Mouse (Mus musculus): ENCODE results near the gene Trpm3.

The Trpm3 gene

DNA sequence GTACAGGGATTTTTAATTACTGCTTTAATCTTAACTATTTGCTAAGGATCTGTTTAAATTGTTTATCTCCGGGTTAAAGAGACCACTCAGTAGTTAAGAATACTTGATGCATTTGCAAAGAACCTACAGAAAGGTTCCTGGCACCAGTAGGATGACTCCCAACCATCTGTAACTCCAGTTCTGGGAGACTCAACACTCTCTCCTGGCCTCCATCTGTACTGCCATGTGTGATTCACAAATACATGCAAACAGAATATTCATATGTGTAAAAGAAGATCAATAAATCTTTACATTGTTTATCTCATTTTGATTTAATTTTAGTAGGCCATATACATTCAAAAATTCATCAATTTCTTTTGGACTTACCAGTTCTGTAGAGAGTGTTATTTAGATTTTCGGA, 731.0 kb downstream of the Trpm3 start:
- DNase-seq: no peak

- DNase-seq: no peak
Measured at GRCm38 (mm10) chr19:22872456-22872855, 733.6 kb downstream of the Trpm3 start.

DNA sequence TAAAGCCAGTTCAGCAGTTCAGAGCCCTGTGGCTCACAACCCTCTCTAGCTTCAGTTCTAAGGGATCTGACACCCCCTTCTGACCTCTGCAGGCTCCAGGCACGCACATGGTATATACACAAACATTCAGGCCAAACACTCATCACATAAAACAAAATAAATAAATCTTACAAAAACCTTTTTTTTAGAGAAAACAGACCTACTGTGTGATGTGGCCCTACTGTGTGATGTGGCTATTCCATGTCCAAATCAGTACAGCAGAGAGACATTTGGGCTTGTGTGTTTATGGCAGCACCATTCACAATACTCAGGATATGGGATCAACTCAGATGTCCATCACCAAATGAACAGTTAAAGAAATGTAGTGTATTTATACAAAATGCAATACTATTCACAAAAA, 741.4 kb downstream of the Trpm3 start:
- DNase-seq: no peak

DNA sequence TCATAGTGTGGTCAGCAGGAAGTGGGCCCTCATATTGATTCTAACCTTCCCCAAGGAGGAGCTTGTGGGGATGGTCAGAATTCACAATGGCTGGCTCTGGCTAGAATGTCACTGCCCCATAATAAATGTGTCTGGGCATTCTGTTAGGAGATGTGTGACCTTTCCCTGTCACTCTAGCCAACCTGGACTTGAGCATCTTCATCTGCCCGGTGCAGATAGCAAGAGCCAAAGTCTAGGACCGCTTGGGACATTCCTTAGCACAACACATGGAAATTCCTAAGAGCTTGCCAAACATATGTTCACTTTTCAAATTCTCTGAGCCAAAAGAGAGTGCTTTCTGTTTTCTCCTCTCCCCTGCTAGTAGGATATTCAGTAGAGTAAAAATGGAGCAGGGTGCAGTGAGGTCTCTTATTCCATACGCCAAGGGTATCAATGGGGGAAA, 743.8 kb downstream of the Trpm3 start:
- DNase-seq: peak; percentile 36 to 46

DNA sequence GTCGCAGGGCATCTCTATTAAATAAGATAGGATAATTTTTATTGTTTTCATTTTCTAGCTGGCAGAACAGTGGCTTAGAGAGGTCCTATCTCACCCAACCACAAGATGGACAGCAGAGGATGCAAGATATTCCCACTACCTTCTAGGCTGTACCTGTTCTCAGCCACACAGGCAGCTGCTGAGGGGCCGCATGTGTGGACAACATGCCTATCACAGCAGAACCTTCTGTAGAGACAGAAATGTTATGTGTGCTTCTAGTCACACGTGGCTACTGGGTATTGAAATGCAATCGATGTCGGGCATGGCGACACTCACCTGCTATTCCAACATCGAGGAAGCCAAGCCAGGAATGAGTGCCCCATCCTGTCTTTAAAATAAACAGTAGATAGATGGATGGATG, 744.3 kb downstream of the Trpm3 start:
- DNase-seq: peak in 1 of 2 experiments; percentile 30

- DNase-seq: peak; percentile 77 to 80
Measured at GRCm38 (mm10) chr19:22883744-22884317, 745.0 kb downstream of the Trpm3 start.

DNA sequence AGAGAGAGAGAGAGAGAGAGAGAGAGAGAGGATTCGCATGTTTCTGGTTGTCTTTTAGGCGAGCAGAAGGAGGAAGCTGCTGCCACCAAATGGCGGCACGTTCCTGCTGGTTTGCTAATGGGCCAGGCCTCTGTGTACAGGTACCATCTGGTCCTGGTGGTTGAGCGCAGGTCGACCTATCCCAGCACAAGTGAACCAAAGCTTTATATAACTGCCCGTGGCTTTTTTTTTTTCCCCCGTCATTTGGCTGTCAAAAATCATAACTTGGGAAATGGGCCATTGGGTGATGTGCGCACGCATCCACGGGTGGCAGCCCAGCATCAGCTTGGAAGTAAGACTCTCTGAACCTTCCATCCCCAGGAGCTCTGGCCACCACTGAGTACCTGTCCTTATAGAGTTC, 745.5 kb downstream of the Trpm3 start:
- DNase-seq: peak; percentile 83 to 88

- peak; percentile 28 to 41 for DNase-seq
Measured at GRCm38 (mm10) chr19:22885051-22885450, 746.2 kb downstream of the Trpm3 start.

DNA sequence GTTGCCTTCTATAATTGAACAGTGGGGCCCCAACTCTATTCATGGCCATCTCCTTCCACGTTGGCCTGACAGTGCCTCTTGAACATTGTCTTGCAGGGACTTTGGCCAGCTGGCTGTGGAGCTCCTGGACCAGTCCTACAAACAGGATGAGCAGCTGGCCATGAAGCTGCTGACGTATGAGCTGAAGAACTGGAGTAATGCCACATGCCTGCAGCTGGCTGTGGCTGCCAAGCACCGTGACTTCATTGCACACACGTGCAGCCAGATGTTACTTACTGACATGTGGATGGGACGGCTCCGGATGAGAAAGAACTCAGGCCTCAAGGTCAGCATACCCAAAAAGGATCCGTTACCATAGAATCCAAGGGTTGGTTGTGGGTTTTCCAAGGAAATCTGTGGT, 763.0 kb downstream of the Trpm3 start:
- no peak for DNase-seq

DNA sequence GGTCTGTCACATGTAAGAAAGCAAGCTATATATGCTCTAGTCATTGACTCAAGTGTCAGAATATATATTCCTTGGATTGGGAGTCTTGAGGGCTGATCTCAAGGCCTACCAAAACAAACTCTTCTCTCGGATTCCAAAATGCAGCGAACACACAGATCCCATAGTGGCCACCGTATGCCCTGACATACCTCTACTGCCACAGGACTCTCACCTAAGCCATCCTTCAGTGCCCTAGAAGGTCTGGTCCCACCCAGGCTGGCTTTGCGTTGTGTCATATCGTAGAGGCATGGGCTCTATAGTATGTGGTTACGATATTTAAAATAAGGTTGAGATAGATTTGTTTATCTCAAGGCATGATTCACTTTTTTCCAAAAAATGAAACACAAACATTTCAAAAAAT, 763.5 kb downstream of the Trpm3 start:
- no peak for DNase-seq

GRCm38 (mm10) chr19:22905066-22905482, 766.2 kb downstream of the Trpm3 start:
- peak; percentile 92 for DNase-seq

DNA sequence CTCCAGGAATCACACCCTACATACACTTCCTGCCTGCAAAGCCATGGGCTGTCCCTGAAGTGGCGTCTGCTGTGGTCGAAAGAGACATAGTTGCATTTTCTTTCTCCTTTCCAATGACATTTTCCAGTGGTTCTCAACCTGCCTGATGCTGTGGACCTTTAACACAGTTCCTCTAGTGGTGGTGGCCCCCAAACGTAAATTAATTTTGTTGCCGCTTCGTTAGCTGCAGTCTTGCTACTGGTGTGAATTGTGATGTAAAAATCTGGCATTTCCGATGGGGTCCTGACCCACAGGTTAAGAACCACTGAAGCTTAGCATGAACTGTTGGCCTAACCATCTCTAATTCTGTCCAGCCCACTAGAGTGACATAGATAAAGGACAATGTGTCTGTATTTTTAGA, 771.8 kb downstream of the Trpm3 start:
- DNase-seq: no peak

- DNase-seq: no peak
Measured at GRCm38 (mm10) chr19:22912971-22913370, 774.1 kb downstream of the Trpm3 start.

GRCm38 (mm10) chr19:22915868-22916642, 777.2 kb downstream of the Trpm3 start:
- peak; percentile 95 to 97 for DNase-seq

DNA sequence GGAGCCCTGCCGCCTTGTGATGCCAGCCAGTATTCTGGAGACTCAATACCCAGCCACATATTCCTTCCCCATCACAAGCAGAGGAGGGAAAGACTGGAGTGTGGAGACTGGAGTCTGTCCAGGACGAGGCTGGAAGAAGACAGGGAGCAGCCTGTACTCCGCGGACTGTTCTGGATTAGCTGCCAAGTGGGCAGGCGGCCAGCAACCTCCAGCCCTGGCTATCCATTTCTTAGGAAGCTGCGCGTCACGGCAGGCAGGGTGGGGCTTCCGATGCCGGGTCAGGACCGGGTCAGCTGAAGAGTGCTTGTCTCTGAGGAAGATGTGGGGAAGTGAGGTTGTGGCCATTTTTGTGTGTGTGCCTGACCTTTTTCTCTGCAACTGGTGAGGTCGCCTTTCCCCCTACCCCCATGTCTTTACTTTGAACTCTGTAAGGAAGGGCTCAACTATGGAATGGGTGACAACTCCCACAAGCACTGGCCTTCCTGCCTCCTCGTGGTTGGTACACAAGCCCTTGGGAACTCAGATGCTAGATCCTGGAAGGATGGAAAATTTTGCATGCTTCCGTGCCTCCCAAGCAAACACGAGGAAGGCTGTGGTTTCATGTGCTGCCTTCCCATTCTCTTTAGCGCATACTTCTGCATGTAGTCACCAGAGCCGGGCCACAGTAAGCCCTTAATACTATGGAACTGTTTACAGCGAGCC, 777.9 kb downstream of the Trpm3 start:
- DNase-seq: peak; percentile 100

GRCm38 (mm10) chr19:22917345-22917735, 778.5 kb downstream of the Trpm3 start:
- no peak for DNase-seq

- DNase-seq: no peak
Measured at GRCm38 (mm10) chr19:22920949-22921348, 782.1 kb downstream of the Trpm3 start.

DNA sequence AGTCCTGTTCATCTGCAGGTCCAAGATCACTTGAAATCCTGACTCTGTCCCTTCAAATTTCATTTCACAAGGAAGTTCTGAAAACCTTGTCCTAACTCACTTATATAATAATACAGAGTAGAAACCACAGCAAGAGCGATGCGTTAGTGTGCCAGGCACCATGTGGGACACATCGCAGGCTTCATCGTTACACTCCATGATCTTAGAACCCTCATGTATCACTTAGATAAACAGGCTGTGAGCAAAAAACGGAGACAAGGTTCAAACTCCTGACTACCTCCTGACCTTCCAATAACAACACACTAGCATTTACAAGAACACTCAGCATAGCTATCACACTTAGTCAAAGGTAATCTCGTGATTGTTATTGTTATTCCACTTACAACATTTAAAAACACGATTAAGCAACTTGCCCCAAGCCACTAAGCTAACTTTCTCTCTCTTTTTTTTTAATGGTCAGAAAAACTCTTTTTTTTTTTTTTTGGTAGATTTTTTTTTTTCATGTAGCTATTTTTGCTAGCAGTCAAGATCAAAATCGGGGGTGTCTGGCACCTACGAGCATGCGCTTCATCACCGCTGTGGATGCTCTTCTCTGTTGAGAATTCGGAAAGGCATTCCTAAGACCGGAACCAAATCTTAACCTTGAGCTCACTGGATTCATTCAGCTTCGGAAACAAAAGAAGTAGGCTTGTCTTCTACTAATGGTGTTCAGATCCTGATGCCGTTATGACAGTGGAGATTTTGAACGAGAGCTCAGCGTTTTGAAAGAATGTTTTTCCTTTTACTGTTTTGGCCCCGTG, 784.2 kb downstream of the Trpm3 start:
- DNase-seq: no peak

DNA sequence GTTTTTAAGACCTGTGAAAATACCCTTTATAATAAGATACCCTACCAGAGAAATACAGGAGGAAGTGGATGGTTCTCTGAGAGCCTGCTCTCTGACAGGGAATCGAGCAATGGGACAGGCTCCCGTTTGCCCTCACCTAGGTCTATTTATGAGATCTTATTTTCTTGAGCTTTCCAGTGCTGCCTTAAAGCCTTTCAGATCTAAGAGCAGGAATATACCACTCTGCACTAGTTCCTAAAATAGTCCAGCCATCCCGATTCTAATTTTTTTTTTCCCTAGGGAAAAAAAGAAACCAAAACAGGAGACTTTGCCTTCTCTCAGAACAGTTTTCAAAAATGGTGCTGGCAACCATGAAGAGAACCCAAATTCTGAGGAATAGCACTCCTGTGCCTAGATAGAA, 786.4 kb downstream of the Trpm3 start:
- DNase-seq: no peak

DNA sequence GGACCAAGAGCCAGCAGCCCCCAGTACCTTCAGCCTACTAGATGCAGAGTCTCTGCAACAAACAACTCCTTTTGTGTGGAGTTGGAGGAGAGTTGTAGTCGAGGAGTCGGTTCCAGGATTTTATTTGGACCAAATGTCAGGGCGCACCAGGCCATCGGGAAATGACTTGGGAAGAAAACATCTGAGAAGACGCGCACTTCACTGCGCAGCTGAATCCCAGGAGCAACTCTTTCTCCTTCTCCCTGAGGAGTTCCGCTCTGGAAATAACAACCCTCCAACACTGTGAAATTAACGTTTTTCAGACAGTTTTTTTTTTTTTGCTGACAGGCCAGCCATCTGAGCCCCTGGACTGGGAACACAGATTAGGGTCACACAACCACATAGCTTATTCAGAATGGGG, 787.9 kb downstream of the Trpm3 start:
- DNase-seq: no peak

GRCm38 (mm10) chr19:22928366-22928765, 789.5 kb downstream of the Trpm3 start:
- no peak for DNase-seq

GRCm38 (mm10) chr19:22929768-22930167, 790.9 kb downstream of the Trpm3 start:
- no peak for DNase-seq

GRCm38 (mm10) chr19:22930368-22930834, 791.6 kb downstream of the Trpm3 start:
- DNase-seq: peak; percentile 81 to 83
